Mouse (Mus musculus): ENCODE data around the gene Btbd9.

DNA sequence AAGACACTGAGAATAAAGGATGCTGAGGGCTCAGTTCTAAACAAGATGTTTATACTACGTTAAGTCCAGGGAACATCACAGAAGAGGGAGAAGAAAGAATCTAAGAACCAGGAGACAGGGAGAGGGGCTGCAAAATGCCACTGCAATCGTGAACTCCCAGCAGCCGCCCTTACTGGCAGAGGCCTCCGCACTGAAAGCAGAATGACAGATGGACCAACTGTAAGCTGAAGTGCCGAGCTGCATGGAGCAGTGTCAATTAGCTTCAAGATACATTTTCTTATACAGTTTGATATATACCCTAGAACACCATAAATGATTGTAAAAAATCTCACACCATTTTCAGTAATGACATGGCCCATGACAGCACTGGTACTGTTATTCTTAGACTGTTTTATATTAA, 247.4 kb downstream of the Btbd9 start:
- TF ChIP-seq POLR2A (IDR thresholded peaks at IDR 0.05; ENCODE audit: insufficient read depth, low read length) (no peak), CTCF (IDR thresholded peaks at IDR 0.05; ENCODE audit: low read depth, low read length) (no peak)
